In genomic region chr1:143640650-143641407, GRCm38 (mm10) we compare ENCODE assay signal across 8 mouse cellular contexts. TPM values are rescaled to one million over a fixed set of nuclear protein-coding genes. Genes with fewer than 3 reads are reported as not detected.
DNase-seq lines count a peak whose midpoint lies in the region; ATAC-seq lines count a peak whose summit lies in the region.

Gene B3galt2 (plus strand): TSS chr1:143640664.

- H3K9me3 ChIP-seq in forebrain, embryonic 12.5 days: no peaks in the 10 kb centered on the region
- no peaks in the 10 kb centered on the region for H3K9me3 ChIP-seq in limb, embryonic 15.5 days

- no peaks in the 10 kb centered on the region for H3K36me3 ChIP-seq in forebrain, embryonic 12.5 days (replicated peaks)
- H3K36me3 ChIP-seq in limb, embryonic 15.5 days: no peaks in the 10 kb centered on the region

- H3K27me3 ChIP-seq in forebrain, embryonic 12.5 days: no peaks in the 10 kb centered on the region
- no peaks in the 10 kb centered on the region for H3K27me3 ChIP-seq in limb, embryonic 15.5 days

- ATAC-seq in forebrain, embryonic 12.5 days (ENCODE audit: low FRiP score): peak; percentile 88
- peak; percentile 42 for ATAC-seq in inflammation-experienced regulatory T-cells, adult 6 months
- ATAC-seq in limb, embryonic 15.5 days (ENCODE audit: insufficient number of reproducible peaks, low FRiP score, low TSS enrichment, low read depth): no peak

- H3K4me2 ChIP-seq in forebrain, embryonic 12.5 days: peak within 1 kb of the TSS; percentile 45
- H3K4me2 ChIP-seq in limb, embryonic 15.5 days: peak within 1 kb of the TSS; percentile 39

- peaks cover 4% of the 10 kb centered on the region; the same call in 1 of the 2 replicates for H3K4me1 ChIP-seq in forebrain, embryonic 12.5 days
- H3K4me1 ChIP-seq in limb, embryonic 15.5 days: peaks cover 6% of the 10 kb centered on the region

- H3K27ac ChIP-seq in forebrain, embryonic 12.5 days: peak within 1 kb of the TSS; percentile 93
- H3K27ac ChIP-seq in limb, embryonic 15.5 days: peak within 1 kb of the TSS; percentile 67

- H3K9ac ChIP-seq in forebrain, embryonic 12.5 days: peak within 1 kb of the TSS; percentile 45
- 0 out of 2 replicates have a peak within 1 kb of the TSS, but pooled peaks have one; percentile 17 for H3K9ac ChIP-seq in limb, embryonic 15.5 days

- H3K4me3 ChIP-seq in forebrain, embryonic 12.5 days (replicated peaks): peak within 1 kb of the TSS; percentile 37
- H3K4me3 ChIP-seq in limb, embryonic 15.5 days: peak within 1 kb of the TSS; percentile 31

- WGBS in forebrain, embryonic 12.5 days: 31% methylated on average over 15 of the region's 15 CpGs
- 35% methylated on average over 15 of the region's 15 CpGs for WGBS in limb, embryonic 15.5 days

- peak; percentile 30 for DNase-seq in embryo, embryonic 10.5 days (ENCODE audit: low spot score)
- no peak for DNase-seq in embryo, embryonic 10 days (ENCODE audit: low spot score)
- DNase-seq in adrenal gland, adult 2 months: peak; percentile 50
- peak; percentile 55 for DNase-seq in right cerebral cortex, postnatal 14 days
- DNase-seq in urinary bladder, postnatal 14 days (ENCODE audit: low spot score): no peak

RNA-seq across cellular contexts. Expression of gene B3galt2, which starts in this region (rescaled TPM):
- total RNA-seq in adrenal gland, adult 2 months (2021): 10 to 100 TPM in 1 of 2 experiments, 1 to 10 TPM in 1; 8.7 to 24.7 TPM
- 0.18 and 0.75 TPM in 2 replicates for polyA plus RNA-seq in adrenal gland, adult 2 months (2012; rRNA removed)
- polyA plus RNA-seq in forebrain, embryonic 12.5 days (2016; fragmentation: Nextera tagmentation; extraction: Ambion mirVana): 2.1 and 2.6 TPM in 2 replicates
- under 1 TPM; 0.44 to 0.86 (median 0.61) TPM for polyA plus RNA-seq in inflammation-experienced regulatory T-cells, adult 6 months (2017; shearing (Covaris generic))
- polyA plus RNA-seq in limb, embryonic 15.5 days (2015; fragmentation: Nextera tagmentation; extraction: Ambion mirVana): 0.77 and 1.1 TPM in 2 replicates

Comparison
In these comparisons a context has a peak if more than half of its experiments do, and no peak if none do; other contexts are left out.
1. DNase-seq: peak in embryo, embryonic 10.5 days (single experiment), adrenal gland, adult 2 months (single experiment) and right cerebral cortex, postnatal 14 days (single experiment); none in embryo, embryonic 10 days (single experiment) and urinary bladder, postnatal 14 days (single experiment).
2. Peak in ATAC-seq in inflammation-experienced regulatory T-cells, adult 6 months; RNA of the gene not detected or under 1 TPM.